Mouse (Mus musculus): ENCODE measurements around the gene Phkg1. TPM values are rescaled to one million over a fixed set of nuclear protein-coding genes. Genes with fewer than 3 reads are reported as not detected.
"Not testable (repeated sequence)": the region's sequence is repeated elsewhere in the genome, so short reads cannot be mapped to it uniquely, and the experiment has no call there.

Gene Phkg1
- polyA plus RNA-seq (2012; ENCODE audit: insufficient read depth, insufficient read length, low replicate concordance, missing spikeins) = not detected in 2 replicates

GRCm38 (mm10) chr5:129898449-129898848 lies at the start of gene Phkg1:
Gene Phkg1, minus strand, starts transcription at chr5:129898549.
- TF ChIP-seq POLR2A (IDR thresholded peaks at IDR 0.05; ENCODE audit: insufficient read depth, low read depth, low read length) (no peak), CTCF (IDR thresholded peaks at IDR 0.05; ENCODE audit: insufficient read depth, low read depth, low read length) (no peak)
- no peak within 1 kb of the TSS for H3K4me3 ChIP-seq (ENCODE audit: insufficient read depth, low read depth, low read length)
- no peak within 1 kb of the TSS for H3K27ac ChIP-seq (ENCODE audit: insufficient read depth, low read depth, low read length)
- 100% methylated on average over 1 of the region's 1 CpGs for WGBS
- H3K4me1 ChIP-seq (ENCODE audit: control insufficient read depth, insufficient read depth, low read length) = no peaks in the 10 kb centered on the region

DNA sequence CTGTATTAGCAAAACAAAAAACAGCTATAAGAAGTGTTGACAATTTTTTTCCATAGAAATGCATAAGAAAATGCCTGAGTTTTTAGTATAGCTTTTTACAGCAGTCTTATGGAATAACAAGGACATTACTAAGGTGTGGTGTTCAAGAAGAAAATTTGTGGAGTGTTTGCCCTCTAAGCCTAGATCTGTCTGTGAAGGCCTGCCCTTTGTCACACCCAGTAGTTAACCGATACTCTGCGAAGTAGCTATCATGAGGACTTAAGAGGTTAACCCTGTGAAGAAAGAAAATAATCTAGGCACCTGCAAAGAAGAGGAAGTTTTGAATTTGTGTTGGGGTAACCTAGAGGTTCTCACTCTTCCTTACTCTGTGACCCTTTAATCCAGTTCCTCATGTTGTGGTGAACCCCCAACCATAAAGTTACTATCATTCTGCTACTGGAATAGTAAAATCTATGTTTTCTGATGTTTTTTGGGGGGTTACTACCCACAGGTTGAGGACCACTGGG lies 49.2 kb upstream of the Phkg1 start:
- Histone ChIP-seq H3K27ac (ENCODE audit: insufficient read depth, low read depth, low read length) (no peak overlapping the region), H3K4me3 (ENCODE audit: insufficient read depth, low read depth, low read length) (no peak overlapping the region), H3K4me1 (ENCODE audit: control insufficient read depth, insufficient read depth, low read length) (no peaks in the 10 kb centered on the region)
- 93% methylated on average over 2 of the region's 2 CpGs for WGBS
- TF ChIP-seq POLR2A (IDR thresholded peaks at IDR 0.05; ENCODE audit: insufficient read depth, low read depth, low read length) (no peak), CTCF (IDR thresholded peaks at IDR 0.05; ENCODE audit: insufficient read depth, low read depth, low read length) (no peak)

- WGBS = 87% methylated on average over 1 of the region's 1 CpGs
- no peak for TF ChIP-seq CTCF (IDR thresholded peaks at IDR 0.05; ENCODE audit: insufficient read depth, low read depth, low read length)
- no peak for TF ChIP-seq POLR2A (IDR thresholded peaks at IDR 0.05; ENCODE audit: insufficient read depth, low read depth, low read length)
These were observed 45.1 kb upstream of the Phkg1 start for GRCm38 (mm10) chr5:129943402-129943801.

DNA sequence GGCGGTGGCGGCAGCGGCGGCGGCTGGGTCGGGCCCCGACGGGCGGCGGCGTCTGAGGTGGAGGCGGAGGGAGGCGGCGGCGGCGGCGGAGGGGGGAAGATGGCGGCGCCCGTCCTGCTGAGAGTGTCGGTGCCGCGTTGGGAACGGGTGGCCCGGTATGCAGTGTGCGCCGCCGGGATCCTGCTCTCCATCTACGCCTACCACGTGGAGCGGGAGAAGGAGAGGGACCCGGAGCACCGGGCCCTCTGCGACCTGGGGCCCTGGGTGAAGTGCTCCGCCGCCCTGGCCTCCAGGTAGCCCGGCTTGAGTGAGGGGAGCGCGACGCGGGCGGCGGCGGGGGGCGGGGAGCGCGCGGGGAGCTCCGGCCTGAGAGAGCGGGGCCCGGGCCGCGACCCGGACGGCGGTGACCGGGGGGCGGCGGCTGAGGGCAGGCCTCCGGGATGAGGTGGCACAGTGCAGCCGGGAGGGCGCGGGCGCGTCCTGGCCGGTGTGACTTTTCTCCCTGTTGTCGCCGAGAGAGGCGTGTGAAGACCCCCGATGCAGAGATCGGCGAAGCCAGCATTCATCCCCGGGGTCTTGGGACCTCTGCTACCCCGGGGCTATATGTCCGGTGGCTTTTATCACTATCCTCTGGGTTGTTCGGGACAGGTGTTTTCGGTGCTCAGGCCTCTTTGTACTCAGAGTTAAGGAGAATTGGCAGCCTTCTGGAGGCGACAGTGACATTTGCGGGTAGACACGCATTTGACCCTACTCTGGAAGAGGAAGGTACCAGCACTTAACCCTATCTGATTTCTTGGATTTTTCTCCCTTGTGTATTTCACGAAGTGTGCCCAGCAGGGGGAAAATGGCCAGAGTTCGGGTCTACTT lies 44.0 kb upstream of the Phkg1 start:
- under 1% methylated on average over 45 of the region's 82 CpGs for whole genome bisulfite sequencing
- H3K4me1 ChIP-seq (ENCODE audit: control insufficient read depth, insufficient read depth, low read length); H3K27ac ChIP-seq (ENCODE audit: insufficient read depth, low read depth, low read length): not testable (repeated sequence)
- H3K4me3 ChIP-seq (ENCODE audit: insufficient read depth, low read depth, low read length) = peak overlapping the region; percentile 94

More at GRCm38 (mm10) chr5:129943402-129943801, 45.1 kb upstream of the Phkg1 start:
- no peaks in the 10 kb centered on the region for H3K4me1 ChIP-seq (ENCODE audit: control insufficient read depth, insufficient read depth, low read length)
- no peak overlapping the region for H3K27ac ChIP-seq (ENCODE audit: insufficient read depth, low read depth, low read length)
- H3K4me3 ChIP-seq (ENCODE audit: insufficient read depth, low read depth, low read length) = no peak overlapping the region

DNA sequence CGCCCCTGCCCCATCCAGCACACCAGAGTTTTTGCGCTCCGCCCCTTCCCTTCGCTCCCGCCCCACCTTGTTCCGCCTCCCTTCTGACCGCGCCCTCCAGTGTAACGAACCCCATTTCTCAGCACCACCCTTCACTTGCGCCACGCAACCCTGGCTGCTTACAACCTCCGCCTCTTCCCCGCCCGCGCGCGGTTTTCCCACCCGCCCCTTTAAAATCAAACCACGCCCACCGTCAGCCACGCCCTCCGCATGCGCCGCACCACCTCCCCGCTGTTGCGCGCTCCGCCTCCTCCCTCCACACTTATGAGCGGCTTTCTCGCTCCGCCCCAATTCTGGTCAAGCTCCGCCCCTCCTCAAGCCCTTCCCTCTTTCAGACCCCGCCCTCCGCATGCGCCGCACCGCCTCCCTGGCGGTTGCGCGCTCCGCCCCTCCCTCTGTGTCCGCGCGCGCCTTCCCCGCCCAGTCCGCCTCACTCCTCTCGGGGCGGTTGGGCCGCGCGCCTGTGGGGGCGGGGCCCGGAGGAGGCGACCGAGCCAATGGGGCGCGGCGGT lies 43.2 kb upstream of the Phkg1 start, which contains the start of gene Vkorc1l1:
Gene Vkorc1l1 (plus strand): TSS at position 476 of the 551 bp plus-strand sequence.
- Histone ChIP-seq H3K4me3 (ENCODE audit: insufficient read depth, low read depth, low read length) (peak within 1 kb of the TSS; percentile 94), H3K27ac (ENCODE audit: insufficient read depth, low read depth, low read length) (no peak within 1 kb of the TSS), H3K4me1 (ENCODE audit: control insufficient read depth, insufficient read depth, low read length) (no peaks in the 10 kb centered on the region)
- TF ChIP-seq POLR2A (IDR thresholded peaks at IDR 0.05; ENCODE audit: insufficient read depth, low read depth, low read length) (no peak), CTCF (IDR thresholded peaks at IDR 0.05; ENCODE audit: insufficient read depth, low read depth, low read length) (no peak)
- 1% methylated on average over 59 of the region's 59 CpGs for WGBS

DNA sequence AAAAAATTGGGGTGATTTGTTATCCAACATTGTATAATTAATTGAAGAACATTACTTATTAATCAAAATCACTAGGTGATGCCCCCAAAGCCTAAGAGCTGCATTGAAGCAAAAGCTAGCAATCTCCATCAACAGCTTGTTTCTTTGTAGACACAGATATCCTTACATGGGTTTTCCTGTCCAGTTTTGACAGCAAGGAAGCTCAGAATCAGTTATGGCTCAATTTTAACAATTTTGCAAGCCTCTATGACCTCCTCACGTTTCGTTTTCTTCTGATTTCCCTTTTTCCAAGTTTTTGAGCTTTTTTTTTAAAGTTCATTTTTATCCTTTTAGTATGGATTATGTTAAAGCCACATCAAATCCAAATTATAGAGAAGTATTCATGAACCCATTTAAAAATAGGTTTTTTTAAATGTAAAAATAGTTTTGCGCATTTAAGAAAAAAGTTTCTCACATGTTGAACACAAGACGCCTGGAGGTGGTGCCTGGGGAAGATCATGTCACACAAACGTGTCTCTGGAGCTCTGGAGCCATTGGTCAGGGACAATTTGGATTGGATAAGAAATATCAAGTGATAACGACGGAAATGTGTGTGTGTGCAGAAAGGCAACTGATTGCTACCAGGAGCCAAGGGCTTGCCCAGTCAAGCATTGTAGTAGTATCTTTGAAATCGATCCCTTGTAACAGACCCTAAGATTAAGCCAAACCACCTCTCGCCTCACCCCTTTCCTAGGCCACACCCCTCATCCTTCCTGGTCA lies 42.6 kb upstream of the Phkg1 start:
- Histone ChIP-seq H3K27ac (ENCODE audit: insufficient read depth, low read depth, low read length) (no peak overlapping the region), H3K4me1 (ENCODE audit: control insufficient read depth, insufficient read depth, low read length) (no peaks in the 10 kb centered on the region), H3K4me3 (ENCODE audit: insufficient read depth, low read depth, low read length) (peak overlapping the region; percentile 71)
- TF ChIP-seq POLR2A (IDR thresholded peaks at IDR 0.05; ENCODE audit: insufficient read depth, low read depth, low read length) (no peak), CTCF (IDR thresholded peaks at IDR 0.05; ENCODE audit: insufficient read depth, low read depth, low read length) (no peak)
- 5% methylated on average over 9 of the region's 9 CpGs for WGBS

- Histone ChIP-seq H3K4me3 (ENCODE audit: insufficient read depth, low read depth, low read length) (no peak overlapping the region), H3K4me1 (ENCODE audit: control insufficient read depth, insufficient read depth, low read length) (no peaks in the 10 kb centered on the region), H3K27ac (ENCODE audit: insufficient read depth, low read depth, low read length) (no peak overlapping the region)
- no peak for TF ChIP-seq POLR2A (IDR thresholded peaks at IDR 0.05; ENCODE audit: insufficient read depth, low read depth, low read length)
- TF ChIP-seq CTCF (IDR thresholded peaks at IDR 0.05; ENCODE audit: insufficient read depth, low read depth, low read length) = no peak
- WGBS = 36% methylated on average over 2 of the region's 2 CpGs
These were observed 41.9 kb upstream of the Phkg1 start for GRCm38 (mm10) chr5:129940281-129940680.

GRCm38 (mm10) chr5:129936941-129937340 lies 38.6 kb upstream of the Phkg1 start:
- Histone ChIP-seq H3K27ac (ENCODE audit: insufficient read depth, low read depth, low read length) (no peak overlapping the region), H3K4me3 (ENCODE audit: insufficient read depth, low read depth, low read length) (no peak overlapping the region), H3K4me1 (ENCODE audit: control insufficient read depth, insufficient read depth, low read length) (no peaks in the 10 kb centered on the region)
- 38% methylated on average over 4 of the region's 4 CpGs for WGBS
- TF ChIP-seq POLR2A (IDR thresholded peaks at IDR 0.05; ENCODE audit: insufficient read depth, low read depth, low read length) (no peak), CTCF (IDR thresholded peaks at IDR 0.05; ENCODE audit: insufficient read depth, low read depth, low read length) (no peak)
